Mouse (Mus musculus) c-Kit-negative CD71-positive TER-119-positive erythroid progenitor cells, embryonic 14.5 days (primary cell): ENCODE measurements around the gene Kcnk3.

Experiments
- DNase-seq: peaks from one replicate; pipeline ENCODE4 v3.0.0-alpha.2; 2013; ENCODE audit warnings: low read depth, low spot score

Kcnk3 gene

GRCm38 (mm10) chr5:30670091-30670490 is 82.1 kb downstream of the Kcnk3 start:
- DNase-seq = no peak

GRCm38 (mm10) chr5:30674001-30674400 is 86.0 kb downstream of the Kcnk3 start:
- DNase-seq = no peak
